Mouse (Mus musculus) E14TG2a.4 (cell line): ENCODE data around the gene Myh11.

Source experiments
- H3K27me3 ChIP-seq: 2 replicates; pipeline ENCODE4 v1.6.1; 2014; ENCODE audit warnings: low read length, control low read depth; ENCODE audit not compliant: insufficient read depth
- H3K36me3 ChIP-seq: 2 replicates; pipeline ENCODE4 v1.6.1; 2014; ENCODE audit warnings: low read length, control low read depth; ENCODE audit not compliant: insufficient read depth
- H3K4me1 ChIP-seq: replicated peaks from 2 replicates; pipeline ENCODE4 v1.6.1; 2014; ENCODE audit warnings: low read depth, low read length, control low read depth
- H3K4me3 ChIP-seq: replicated peaks from 2 replicates; pipeline ENCODE4 v1.5.1; 2014; ENCODE audit warnings: mild to moderate bottlenecking, low read length
- H3K9me3 ChIP-seq: 2 replicates; pipeline ENCODE4 v1.6.1; 2014; ENCODE audit warnings: low read length, control low read depth
- CTCF ChIP-seq: conservative IDR thresholded peaks from 2 replicates; pipeline ENCODE4 v1.5.1; 2014; ENCODE audit warnings: low read length
- NANOG ChIP-seq: IDR thresholded peaks from 2 replicates; pipeline ENCODE4 v1.6.1; 2014; ENCODE audit warnings: borderline replicate concordance, low read length, mixed read lengths
- POU5F1 ChIP-seq: IDR thresholded peaks from 2 replicates; pipeline ENCODE4 v1.6.1; 2014; ENCODE audit warnings: low read length, borderline replicate concordance

Myh11 gene

GRCm38 (mm10) chr16:14308245-14309073 is 17.3 kb upstream of the Myh11 start:
- no peak overlapping the region for H3K4me3 ChIP-seq

GRCm38 (mm10) chr16:14307373-14307772 is 16.2 kb upstream of the Myh11 start:
- no peak overlapping the region for H3K4me3 ChIP-seq
- H3K27me3 ChIP-seq, result no peaks in the 10 kb centered on the region
- H3K9me3 ChIP-seq, result no peaks in the 10 kb centered on the region
- no peak for TF ChIP-seq CTCF
- no peak for TF ChIP-seq POU5F1
- no peak for TF ChIP-seq NANOG
- peaks cover 28% of the 10 kb centered on the region for H3K4me1 ChIP-seq
- H3K36me3 ChIP-seq, result peaks cover 85% of the 10 kb centered on the region

More at GRCm38 (mm10) chr16:14308245-14309073, 17.3 kb upstream of the Myh11 start:
- H3K9me3 ChIP-seq, result no peaks in the 10 kb centered on the region
- H3K27me3 ChIP-seq, result no peaks in the 10 kb centered on the region
- TF ChIP-seq POU5F1 (no peak), NANOG (no peak), CTCF (no peak)
- peaks cover 84% of the 10 kb centered on the region for H3K36me3 ChIP-seq
- peaks cover 27% of the 10 kb centered on the region for H3K4me1 ChIP-seq

GRCm38 (mm10) chr16:14306451-14306850 is 15.3 kb upstream of the Myh11 start:
- Histone ChIP-seq H3K4me1 (peaks cover 28% of the 10 kb centered on the region), H3K4me3 (no peak overlapping the region), H3K27me3 (no peaks in the 10 kb centered on the region), H3K9me3 (no peaks in the 10 kb centered on the region), H3K36me3 (peaks cover 85% of the 10 kb centered on the region)
- TF ChIP-seq CTCF (no peak), NANOG (no peak), POU5F1 (no peak)

GRCm38 (mm10) chr16:14304791-14305190 is 13.6 kb upstream of the Myh11 start:
- H3K4me3 ChIP-seq, result no peak overlapping the region
- H3K9me3 ChIP-seq, result no peaks in the 10 kb centered on the region
- peaks cover 28% of the 10 kb centered on the region for H3K4me1 ChIP-seq
- no peak for TF ChIP-seq CTCF
- TF ChIP-seq POU5F1, result no peak
- TF ChIP-seq NANOG, result no peak
- H3K27me3 ChIP-seq, result no peaks in the 10 kb centered on the region
- peaks cover 89% of the 10 kb centered on the region for H3K36me3 ChIP-seq

GRCm38 (mm10) chr16:14303676-14304075 is 12.5 kb upstream of the Myh11 start:
- peaks cover 90% of the 10 kb centered on the region for H3K36me3 ChIP-seq
- no peak overlapping the region for H3K4me3 ChIP-seq
- H3K27me3 ChIP-seq, result no peaks in the 10 kb centered on the region
- TF ChIP-seq NANOG (no peak), POU5F1 (no peak), CTCF (no peak)
- no peaks in the 10 kb centered on the region for H3K9me3 ChIP-seq
- peaks cover 28% of the 10 kb centered on the region for H3K4me1 ChIP-seq

- H3K4me1 ChIP-seq, result peaks cover 28% of the 10 kb centered on the region
- H3K27me3 ChIP-seq, result no peaks in the 10 kb centered on the region
- no peak overlapping the region for H3K4me3 ChIP-seq
- TF ChIP-seq NANOG (no peak), POU5F1 (no peak), CTCF (no peak)
- peaks cover 88% of the 10 kb centered on the region for H3K36me3 ChIP-seq
- H3K9me3 ChIP-seq, result no peaks in the 10 kb centered on the region
Measured at GRCm38 (mm10) chr16:14303148-14303547, 12.0 kb upstream of the Myh11 start.

GRCm38 (mm10) chr16:14298461-14298860 is 7.3 kb upstream of the Myh11 start:
- H3K4me1 ChIP-seq, result peaks cover under 1% of the 10 kb centered on the region; the same call in 1 of the 2 replicates
- H3K27me3 ChIP-seq, result peaks cover 6% of the 10 kb centered on the region; the same call in 1 of the 2 replicates
- TF ChIP-seq CTCF (no peak), POU5F1 (no peak), NANOG (no peak)
- H3K4me3 ChIP-seq, result no peak overlapping the region
- peaks cover 65% of the 10 kb centered on the region for H3K36me3 ChIP-seq
- no peaks in the 10 kb centered on the region for H3K9me3 ChIP-seq

GRCm38 (mm10) chr16:14297746-14298145 is 6.6 kb upstream of the Myh11 start:
- Histone ChIP-seq H3K4me3 (no peak overlapping the region), H3K9me3 (no peaks in the 10 kb centered on the region), H3K27me3 (peaks cover 13% of the 10 kb centered on the region), H3K36me3 (peaks cover 57% of the 10 kb centered on the region), H3K4me1 (peaks cover 2% of the 10 kb centered on the region)
- no peak for TF ChIP-seq NANOG
- no peak for TF ChIP-seq CTCF
- no peak for TF ChIP-seq POU5F1
